Mouse (Mus musculus) lung, embryonic 15.5 days (tissue): ENCODE results near the gene Uvrag. TPM values are rescaled to one million over a fixed set of nuclear protein-coding genes. Genes with fewer than 3 reads are reported as not detected.

Experiments
- ATAC-seq: fragments of 200-750 bp; cut with Nextera tagmentation; 2 replicates; pipeline ENCODE4 v1.8.0; 2017; ENCODE audit warnings: moderate number of reproducible peaks, borderline replicate concordance; ENCODE audit not compliant: low FRiP score, low TSS enrichment; ENCODE audit errors: extremely low read depth
- H3K27ac ChIP-seq: fragments of 300-500 bp; sonication (generic); 2 replicates; pipeline ENCODE4 v1.5.1; 2015; ENCODE audit warnings: moderate library complexity, mild to moderate bottlenecking, inconsistent platforms
- H3K27me3 ChIP-seq: fragments of 300-500 bp; sonication (generic); 2 replicates; pipeline ENCODE4 v1.6.1; 2015; ENCODE audit warnings: inconsistent platforms
- H3K36me3 ChIP-seq: fragments of 300-500 bp; sonication (generic); 2 replicates; pipeline ENCODE4 v1.6.1; 2015; ENCODE audit warnings: inconsistent platforms
- H3K4me1 ChIP-seq: fragments of 300-500 bp; sonication (generic); 2 replicates; pipeline ENCODE4 v1.6.1; 2015; ENCODE audit warnings: inconsistent platforms
- H3K4me2 ChIP-seq: fragments of 300-500 bp; sonication (generic); 2 replicates; pipeline ENCODE4 v1.6.1; 2015; ENCODE audit warnings: inconsistent platforms, mild to moderate bottlenecking, moderate library complexity
- H3K4me3 ChIP-seq: fragments of 300-500 bp; sonication (generic); 2 replicates; pipeline ENCODE4 v1.5.1; 2015; ENCODE audit warnings: mild to moderate bottlenecking, inconsistent platforms
- H3K9ac ChIP-seq: fragments of 300-500 bp; sonication (generic); 2 replicates; pipeline ENCODE4 v1.6.1; 2015; ENCODE audit warnings: inconsistent platforms
- H3K9me3 ChIP-seq: fragments of 300-500 bp; sonication (generic); 2 replicates; pipeline ENCODE4 v1.6.1; 2016; ENCODE audit warnings: inconsistent platforms
- WGBS: fragments of 180-500 bp; shearing (Covaris S2); methylation state at CpG from one replicate; pipeline ENCODE4 v1.1.7; 2015; 5-methylcytosine and 5-hydroxymethylcytosine counted together
- polyA plus RNA-seq: library from polyadenylated mRNA; unstranded; fragments of >200 nt; fragmentation: Nextera tagmentation; extraction: Ambion mirVana; gene quantifications from 2 replicates; pipeline ENCODE4 v1.2.1, GENCODE M21; 2015

The Uvrag gene
- polyA plus RNA-seq, 1 experiment from 2014 or later = 23.7 TPM

- peaks cover 31% of the 10 kb centered on the region for H3K4me1 ChIP-seq
- H3K4me3 ChIP-seq = no peak overlapping the region
- ATAC-seq = no peak
- no peak overlapping the region for H3K9ac ChIP-seq
- no peaks in the 10 kb centered on the region for H3K36me3 ChIP-seq
- H3K27me3 ChIP-seq = no peaks in the 10 kb centered on the region
- no peak overlapping the region for H3K4me2 ChIP-seq
- no peaks in the 10 kb centered on the region for H3K9me3 ChIP-seq
- H3K27ac ChIP-seq = no peak overlapping the region
These were observed 142.2 kb downstream of the Uvrag start for GRCm38 (mm10) chr7:98998722-98999121.

GRCm38 (mm10) chr7:98997760-98998159 lies 143.2 kb downstream of the Uvrag start:
- H3K9ac ChIP-seq = no peak overlapping the region
- no peak for ATAC-seq
- H3K27me3 ChIP-seq = no peaks in the 10 kb centered on the region
- H3K4me1 ChIP-seq = peaks cover 38% of the 10 kb centered on the region
- no peak overlapping the region for H3K27ac ChIP-seq
- no peak overlapping the region for H3K4me2 ChIP-seq
- WGBS = 76% methylated on average over 7 of the region's 7 CpGs
- H3K36me3 ChIP-seq = no peaks in the 10 kb centered on the region
- H3K9me3 ChIP-seq = no peaks in the 10 kb centered on the region
- H3K4me3 ChIP-seq = no peak overlapping the region

GRCm38 (mm10) chr7:98996791-98997190 lies 144.2 kb downstream of the Uvrag start:
- Histone ChIP-seq H3K9ac (no peak overlapping the region), H3K27me3 (no peaks in the 10 kb centered on the region), H3K4me1 (peaks cover 38% of the 10 kb centered on the region), H3K36me3 (no peaks in the 10 kb centered on the region), H3K27ac (peak overlapping the region; percentile 20; the same call in 1 of the 2 replicates), H3K9me3 (no peaks in the 10 kb centered on the region), H3K4me3 (no peak overlapping the region), H3K4me2 (no peak overlapping the region)
- no peak for ATAC-seq
- 70% methylated on average over 6 of the region's 6 CpGs for WGBS

- Histone ChIP-seq H3K4me1 (peaks cover 38% of the 10 kb centered on the region), H3K27me3 (no peaks in the 10 kb centered on the region), H3K36me3 (no peaks in the 10 kb centered on the region), H3K4me3 (no peak overlapping the region), H3K9ac (no peak overlapping the region), H3K4me2 (no peak overlapping the region), H3K9me3 (no peaks in the 10 kb centered on the region), H3K27ac (0 out of 2 replicates have a peak overlapping the region, but pooled peaks have one; percentile 20)
- WGBS = 67% methylated on average over 5 of the region's 5 CpGs
- no peak for ATAC-seq
These were observed 145.7 kb downstream of the Uvrag start for GRCm38 (mm10) chr7:98995126-98995727.

- Histone ChIP-seq H3K36me3 (no peaks in the 10 kb centered on the region), H3K4me1 (peaks cover 38% of the 10 kb centered on the region), H3K9ac (no peak overlapping the region), H3K9me3 (no peaks in the 10 kb centered on the region), H3K27ac (peak overlapping the region; percentile 20; the same call in 1 of the 2 replicates), H3K27me3 (no peaks in the 10 kb centered on the region), H3K4me2 (no peak overlapping the region), H3K4me3 (no peak overlapping the region)
- no peak for ATAC-seq
- 59% methylated on average over 6 of the region's 6 CpGs for WGBS
These were observed 146.8 kb downstream of the Uvrag start for GRCm38 (mm10) chr7:98994137-98994536.

GRCm38 (mm10) chr7:98993395-98993794 lies 147.5 kb downstream of the Uvrag start:
- H3K4me1 ChIP-seq = peaks cover 38% of the 10 kb centered on the region
- no peak overlapping the region for H3K9ac ChIP-seq
- no peak overlapping the region for H3K4me3 ChIP-seq
- no peaks in the 10 kb centered on the region for H3K27me3 ChIP-seq
- WGBS = 66% methylated on average over 4 of the region's 4 CpGs
- H3K4me2 ChIP-seq = no peak overlapping the region
- no peak for ATAC-seq
- H3K36me3 ChIP-seq = no peaks in the 10 kb centered on the region
- H3K9me3 ChIP-seq = no peaks in the 10 kb centered on the region
- H3K27ac ChIP-seq = no peak overlapping the region

GRCm38 (mm10) chr7:98991204-98991761 lies 149.7 kb downstream of the Uvrag start:
- ATAC-seq = no peak
- WGBS = 97% methylated on average over 2 of the region's 2 CpGs

GRCm38 (mm10) chr7:98990510-98990909 lies 150.4 kb downstream of the Uvrag start:
- Histone ChIP-seq H3K9ac (no peak overlapping the region), H3K27me3 (no peaks in the 10 kb centered on the region), H3K27ac (no peak overlapping the region), H3K4me3 (no peak overlapping the region), H3K36me3 (peaks cover 8% of the 10 kb centered on the region; the same call in 1 of the 2 replicates), H3K4me1 (peaks cover 22% of the 10 kb centered on the region), H3K9me3 (no peaks in the 10 kb centered on the region), H3K4me2 (no peak overlapping the region)
- WGBS = 64% methylated on average over 1 of the region's 1 CpGs
- no peak for ATAC-seq

More at GRCm38 (mm10) chr7:98991204-98991761, 149.7 kb downstream of the Uvrag start:
- Histone ChIP-seq H3K9ac (no peak overlapping the region), H3K27me3 (no peaks in the 10 kb centered on the region), H3K9me3 (no peaks in the 10 kb centered on the region), H3K27ac (no peak overlapping the region), H3K4me2 (no peak overlapping the region), H3K4me1 (peaks cover 30% of the 10 kb centered on the region), H3K4me3 (no peak overlapping the region), H3K36me3 (peaks cover 8% of the 10 kb centered on the region; the same call in 1 of the 2 replicates)

- H3K9me3 ChIP-seq = no peaks in the 10 kb centered on the region
- no peak overlapping the region for H3K4me3 ChIP-seq
- no peak overlapping the region for H3K4me2 ChIP-seq
- 90% methylated on average over 14 of the region's 14 CpGs for WGBS
- no peak for ATAC-seq
- H3K4me1 ChIP-seq = no peaks in the 10 kb centered on the region
- H3K27ac ChIP-seq = no peak overlapping the region
- H3K27me3 ChIP-seq = no peaks in the 10 kb centered on the region
- H3K36me3 ChIP-seq = peaks cover 8% of the 10 kb centered on the region; the same call in 1 of the 2 replicates
- H3K9ac ChIP-seq = no peak overlapping the region
These were observed 153.9 kb downstream of the Uvrag start for GRCm38 (mm10) chr7:98986962-98987441.

- no peak overlapping the region for H3K27ac ChIP-seq
- no peaks in the 10 kb centered on the region for H3K9me3 ChIP-seq
- no peaks in the 10 kb centered on the region for H3K27me3 ChIP-seq
- H3K4me3 ChIP-seq = no peak overlapping the region
- no peak overlapping the region for H3K9ac ChIP-seq
- WGBS = 62% methylated on average over 2 of the region's 2 CpGs
- no peak overlapping the region for H3K4me2 ChIP-seq
- ATAC-seq = no peak
- no peaks in the 10 kb centered on the region for H3K4me1 ChIP-seq
- H3K36me3 ChIP-seq = peaks cover 8% of the 10 kb centered on the region; the same call in 1 of the 2 replicates
These were observed 155.0 kb downstream of the Uvrag start for GRCm38 (mm10) chr7:98985935-98986334.

GRCm38 (mm10) chr7:98985489-98985888 lies 155.5 kb downstream of the Uvrag start:
- Histone ChIP-seq H3K27me3 (no peaks in the 10 kb centered on the region), H3K4me1 (no peaks in the 10 kb centered on the region), H3K36me3 (peaks cover 8% of the 10 kb centered on the region; the same call in 1 of the 2 replicates), H3K9me3 (no peaks in the 10 kb centered on the region), H3K4me3 (no peak overlapping the region), H3K9ac (no peak overlapping the region), H3K4me2 (no peak overlapping the region), H3K27ac (no peak overlapping the region)
- ATAC-seq = no peak
- WGBS = 72% methylated on average over 6 of the region's 6 CpGs

GRCm38 (mm10) chr7:98984319-98984718 lies 156.6 kb downstream of the Uvrag start:
- Histone ChIP-seq H3K9ac (no peak overlapping the region), H3K4me2 (no peak overlapping the region), H3K9me3 (no peaks in the 10 kb centered on the region), H3K4me3 (no peak overlapping the region), H3K27ac (no peak overlapping the region), H3K27me3 (no peaks in the 10 kb centered on the region), H3K36me3 (peaks cover 8% of the 10 kb centered on the region; the same call in 1 of the 2 replicates), H3K4me1 (no peaks in the 10 kb centered on the region)
- 74% methylated on average over 7 of the region's 7 CpGs for WGBS
- no peak for ATAC-seq
